ENCODE assay signal across 8 mouse cellular contexts in the genomic region with DNA sequence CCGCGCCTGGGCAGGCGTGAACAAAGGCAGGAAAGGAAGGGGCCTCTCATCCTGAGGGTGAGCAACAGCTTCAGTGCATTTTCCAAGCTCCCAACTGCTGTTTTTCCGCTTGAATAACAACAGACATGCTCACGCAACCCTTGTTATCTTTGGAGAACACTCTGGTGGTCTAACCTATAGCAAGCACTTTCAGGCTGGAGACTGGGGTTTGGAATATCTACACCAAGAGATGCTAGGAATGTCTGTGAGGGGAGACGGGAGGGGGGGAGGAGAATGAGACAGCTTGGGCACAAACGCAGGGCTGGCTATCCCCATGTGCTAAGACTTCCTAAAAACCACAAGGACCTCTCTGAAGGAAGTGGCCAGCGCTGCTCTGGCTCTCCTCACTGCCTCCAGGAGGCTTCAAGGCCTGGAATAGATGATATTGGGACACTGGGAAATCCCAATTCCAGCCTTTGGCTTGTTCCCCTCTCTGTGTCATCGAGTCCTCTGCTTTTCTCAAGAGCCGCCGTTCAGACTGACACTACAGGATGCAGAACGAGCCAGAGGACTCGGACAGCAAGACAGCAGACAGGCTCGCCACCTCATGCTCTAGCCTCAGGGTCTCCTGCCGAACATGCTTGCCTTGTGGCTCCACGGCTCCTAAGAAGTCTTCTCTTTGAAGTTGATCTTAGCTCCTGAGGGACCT. TPM values are rescaled to one million over a fixed set of nuclear protein-coding genes. Genes with fewer than 3 reads are reported as not detected.
DNase-seq lines count a peak whose midpoint lies in the region; ATAC-seq lines count a peak whose summit lies in the region.

No protein-coding gene starts in this region.

- DNase-seq in liver, result no peak
- DNase-seq in kidney, postnatal 4 days, result peak; percentile 52 to 70
- DNase-seq in retina, postnatal 1 day, result peak; percentile 73
- DNase-seq in cerebellum, postnatal 36 days, result no peak
- no peak for DNase-seq in frontal cortex, postnatal 36 days (ENCODE audit: low spot score in 2 of 2)
- DNase-seq in left cerebral cortex, adult 11 months (ENCODE audit: low spot score), result no peak

- no peaks in the 10 kb centered on the region for H3K27me3 ChIP-seq in liver, embryonic 12.5 days (replicated peaks)
- no peaks in the 10 kb centered on the region for H3K27me3 ChIP-seq in heart, embryonic 12.5 days (replicated peaks)

- H3K9ac ChIP-seq in liver, embryonic 12.5 days, result no peak overlapping the region
- H3K9ac ChIP-seq in heart, embryonic 12.5 days, result 0 out of 2 replicates have a peak overlapping the region, but pooled peaks have one; percentile 6

- no peaks in the 10 kb centered on the region for H3K36me3 ChIP-seq in liver, embryonic 12.5 days
- H3K36me3 ChIP-seq in heart, embryonic 12.5 days, result peaks cover 35% of the 10 kb centered on the region

- peak; percentile 5; the same call in 1 of the 2 replicates for ATAC-seq in liver, embryonic 12.5 days
- peak; percentile 77 for ATAC-seq in heart, embryonic 12.5 days (ENCODE audit: insufficient number of reproducible peaks, low FRiP score)

- peak overlapping the region; percentile 53 for H3K27ac ChIP-seq in liver, embryonic 12.5 days
- peak overlapping the region; percentile 86 for H3K27ac ChIP-seq in heart, embryonic 12.5 days (ENCODE audit: poor library complexity, severe bottlenecking)

- no peaks in the 10 kb centered on the region for H3K9me3 ChIP-seq in liver, embryonic 12.5 days (replicated peaks)
- no peaks in the 10 kb centered on the region for H3K9me3 ChIP-seq in heart, embryonic 12.5 days (replicated peaks)

- no peaks in the 10 kb centered on the region; the same call in 1 of the 2 replicates for H3K4me1 ChIP-seq in liver, embryonic 12.5 days
- peaks cover 49% of the 10 kb centered on the region for H3K4me1 ChIP-seq in heart, embryonic 12.5 days (replicated peaks)

- no peak overlapping the region for H3K4me2 ChIP-seq in liver, embryonic 12.5 days
- H3K4me2 ChIP-seq in heart, embryonic 12.5 days, result no peak overlapping the region

- WGBS in liver, embryonic 12.5 days (ENCODE audit: insufficient replicate concordance), result 33% methylated on average over 16 of the region's 16 CpGs
- 20% methylated on average over 16 of the region's 16 CpGs for WGBS in heart, embryonic 12.5 days

- no peak overlapping the region for H3K4me3 ChIP-seq in liver, embryonic 12.5 days
- H3K4me3 ChIP-seq in heart, embryonic 12.5 days, result no peak overlapping the region

RNA-seq across cellular contexts. Expression of a gene that starts 30.6 kb away (rescaled TPM):
- polyA plus RNA-seq in liver, embryonic 12.5 days (2016; fragmentation: Nextera tagmentation; extraction: Ambion mirVana), result 6.2 and 6.4 TPM in 2 replicates
- 58.5 and 63.8 TPM in 2 replicates for polyA plus RNA-seq in heart, embryonic 12.5 days (2016; fragmentation: Nextera tagmentation; extraction: Ambion mirVana)

Comparison
In these comparisons a context has a peak if more than half of its experiments do, and no peak if none do; other contexts are left out.
1. DNase-seq: peak in kidney, postnatal 4 days (2 of 2) and retina, postnatal 1 day (single experiment); none in liver (single experiment), cerebellum, postnatal 36 days (0 of 2), frontal cortex, postnatal 36 days (0 of 2) and left cerebral cortex, adult 11 months (single experiment).